Mouse (Mus musculus) spleen, adult 10 weeks (tissue): ENCODE results near the gene Cideb. TPM values are rescaled to one million over a fixed set of nuclear protein-coding genes. Genes with fewer than 3 reads are reported as not detected.

ENCODE experiments used
- polyA plus RNA-seq: library from polyadenylated mRNA; stranded (reverse); fragments of 350-450 nt; fragmentation: Illumina TruSeq; extraction: RNeasy Lipid Tissue Mini Kit (QIAGEN cat#74804); gene quantifications from one replicate; pipeline ENCODE4 v1.2.3, GENCODE M21; 2015; ENCODE audit warnings: low replicate concordance; ENCODE audit not compliant: insufficient read depth

Gene Cideb
- not detected for polyA plus RNA-seq

DNA sequence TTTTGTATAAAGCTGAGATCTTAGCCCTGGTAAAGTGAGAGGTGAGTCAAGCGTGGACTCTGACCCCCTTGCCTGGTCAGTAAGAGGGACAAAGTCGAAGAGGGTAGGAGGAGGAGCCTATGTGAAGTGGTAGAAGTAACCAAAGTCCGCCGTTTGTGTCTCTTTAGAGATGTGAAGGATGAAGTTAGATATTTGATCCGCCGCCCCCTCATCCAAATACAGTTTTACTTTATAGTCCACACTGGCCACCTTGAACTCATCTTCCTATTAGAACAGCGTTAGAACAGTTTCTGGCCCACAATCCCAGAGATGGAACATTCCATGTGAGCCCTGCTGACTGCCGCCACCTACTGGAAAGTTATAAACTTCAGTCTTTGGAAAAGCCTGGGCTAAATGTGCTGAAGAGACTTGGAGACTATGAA lies at the start of gene Cideb:
Gene Cideb (minus strand): TSS at position 96 of the 422 bp plus-strand sequence.

DNA sequence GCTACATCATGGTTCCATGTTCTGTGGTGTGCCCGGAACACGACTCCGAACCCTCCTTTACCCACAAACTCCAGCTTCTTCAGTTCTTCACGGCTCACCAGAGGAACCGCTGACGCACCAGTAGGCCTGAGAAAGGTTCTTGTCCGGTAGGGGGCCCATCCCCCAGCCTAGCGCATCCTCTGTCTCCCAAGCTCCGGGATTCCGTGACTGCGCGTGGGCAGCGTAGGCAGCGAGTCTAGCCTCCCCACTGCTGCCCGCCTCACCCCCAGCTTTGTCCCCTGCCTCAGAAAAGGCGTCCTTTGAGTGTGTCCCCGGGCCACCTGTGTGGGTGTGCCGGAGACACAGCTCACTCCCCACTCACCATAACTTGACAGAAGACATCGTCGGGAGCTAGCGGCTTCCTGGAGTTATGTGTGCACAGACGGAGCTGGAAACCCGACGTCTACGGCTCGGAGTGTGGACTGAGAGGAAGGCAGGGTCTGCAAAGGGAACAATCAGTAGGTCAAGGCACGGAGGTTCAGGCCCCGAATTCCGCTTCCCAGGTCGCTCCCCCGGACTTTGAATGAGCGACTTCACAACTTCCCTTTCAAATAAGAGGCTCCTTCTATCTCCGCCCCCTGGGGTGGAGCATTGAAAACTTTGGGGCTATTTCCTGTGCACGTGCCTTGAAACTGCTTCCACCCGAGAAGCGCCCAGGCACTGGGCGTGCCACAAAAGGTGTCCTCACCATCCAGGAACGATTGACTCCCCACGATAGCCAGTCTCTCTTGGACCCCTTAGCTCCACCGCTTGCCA lies 30.2 kb upstream of the Cideb start, which contains the start of gene Ripk3:
Gene Ripk3 (minus strand): TSS at position 610 of the 795 bp plus-strand sequence.

GRCm38 (mm10) chr14:55783958-55784235 lies 25.6 kb upstream of the Cideb start, which contains the start of gene Adcy4:
Gene Adcy4, minus strand, starts transcription at chr14:55784095.

GRCm38 (mm10) chr14:55765696-55766095 lies 7.4 kb upstream of the Cideb start, which contains the start of gene Ltb4r1:
Gene Ltb4r1, plus strand, starts transcription at chr14:55765962.

GRCm38 (mm10) chr14:55761163-55761562 lies 2.9 kb upstream of the Cideb start, which contains the start of gene Ltb4r2:
Gene Ltb4r2, plus strand, starts transcription at chr14:55761428.

DNA sequence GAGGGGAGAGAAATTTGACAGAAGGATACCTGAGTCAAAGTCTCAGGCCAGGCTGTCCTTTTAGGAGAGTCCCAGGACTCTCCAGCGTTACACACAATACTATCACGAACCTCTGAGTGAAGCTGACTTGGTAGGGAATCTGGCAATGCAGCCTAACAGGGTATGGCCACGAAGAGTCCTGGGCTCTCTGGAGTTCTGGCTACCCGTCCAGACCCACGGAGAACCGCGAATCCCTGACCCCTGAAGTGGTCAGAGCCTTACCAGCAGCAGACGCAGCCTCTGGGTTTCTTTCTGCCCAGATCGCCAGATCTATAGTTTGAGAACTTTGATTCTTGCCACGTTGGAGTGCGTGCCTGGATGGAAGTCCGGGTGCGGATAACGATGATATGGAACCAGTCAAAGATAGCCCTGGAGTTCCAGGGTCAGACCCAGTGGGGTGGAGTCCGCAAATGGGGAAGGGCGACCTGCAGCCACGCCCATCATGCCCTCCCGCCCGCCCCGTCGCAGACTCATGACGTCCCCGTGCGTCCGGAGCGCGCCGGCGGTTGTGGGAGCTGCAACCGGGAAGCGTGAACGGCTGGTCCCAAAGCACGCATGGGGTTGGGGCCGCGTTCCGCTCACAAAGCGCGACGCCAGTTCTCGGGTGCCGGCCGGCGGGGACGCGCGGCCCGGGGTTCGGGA lies 12.9 kb downstream of the Cideb start, which contains the start of the genes Dhrs1 and Nop9:
Gene Dhrs1 (minus strand): TSS at position 511 of the 681 bp plus-strand sequence.
Gene Nop9 (plus strand): TSS at position 514 of the 681 bp plus-strand sequence.

DNA sequence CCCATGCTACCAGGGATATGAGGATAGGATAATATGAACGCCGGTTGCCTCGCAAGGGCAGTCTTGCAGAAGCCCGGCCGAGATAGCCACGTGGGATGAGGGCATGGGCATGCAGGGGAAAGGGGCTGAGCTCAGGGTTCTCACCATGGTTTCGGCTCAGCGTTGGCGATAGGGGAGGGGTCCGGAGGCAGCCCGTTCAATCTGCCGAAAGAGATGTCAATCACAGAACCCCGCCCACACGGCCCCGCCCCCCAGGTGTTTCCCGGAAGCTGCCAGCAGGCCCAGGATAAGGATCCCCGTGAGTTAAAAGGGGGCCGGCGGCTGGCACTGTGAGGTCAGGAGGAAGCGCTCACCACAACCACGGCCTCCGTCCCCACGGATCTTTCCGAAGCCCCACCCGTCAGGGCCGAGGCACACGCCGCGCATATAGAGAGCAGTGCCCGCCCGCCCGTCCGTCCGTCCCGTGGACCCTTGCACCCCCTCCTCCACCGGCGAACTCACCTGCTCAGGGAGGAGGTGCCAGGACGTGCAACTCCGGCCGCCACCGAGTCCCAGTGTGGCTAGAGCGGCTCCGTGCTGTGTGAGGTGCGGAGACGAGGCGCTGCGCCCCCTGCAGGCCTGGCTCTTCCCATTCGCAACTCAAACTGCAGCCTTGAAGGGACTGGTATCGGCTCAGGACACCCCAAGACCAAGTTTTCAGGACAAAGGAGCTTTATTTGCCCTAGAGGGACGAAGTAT lies 36.4 kb downstream of the Cideb start, which contains the start of gene Rabggta:
Gene Rabggta (minus strand): TSS at position 564 of the 738 bp plus-strand sequence.

GRCm38 (mm10) chr14:55713729-55714122 lies 44.5 kb downstream of the Cideb start, which contains the start of gene Tgm1:
Gene Tgm1, minus strand, starts transcription at chr14:55713926.

Other genes starting within 250 kb of the Cideb start
- gene Cpne6, start 248.0 kb downstream of the Cideb start, polyA plus RNA-seq = not detected
- not detected for gene Nrl, start 233.5 kb downstream of the Cideb start, polyA plus RNA-seq
- gene Pck2, start 218.2 kb downstream of the Cideb start, polyA plus RNA-seq = 23.0 TPM
- 64.7 TPM for gene Dcaf11, start 198.5 kb downstream of the Cideb start, polyA plus RNA-seq
- gene A730061H03Rik, start 198.1 kb downstream of the Cideb start, polyA plus RNA-seq = not detected
- not detected for gene Fitm1, start 182.8 kb downstream of the Cideb start, polyA plus RNA-seq
- 474 TPM for gene Psme1, start 180.3 kb downstream of the Cideb start, polyA plus RNA-seq
- 11.9 TPM for gene Emc9, start 173.2 kb downstream of the Cideb start, polyA plus RNA-seq
- gene Psme2, start 167.3 kb downstream of the Cideb start, polyA plus RNA-seq = 451 TPM
- 67.4 TPM for gene Rnf31, start 166.8 kb downstream of the Cideb start, polyA plus RNA-seq
- 106 TPM for gene Irf9, start 154.9 kb downstream of the Cideb start, polyA plus RNA-seq
- 2.6 TPM for gene Rec8, start 140.4 kb downstream of the Cideb start, polyA plus RNA-seq
- gene Ipo4, start 122.5 kb downstream of the Cideb start, polyA plus RNA-seq = 21.3 TPM
- gene Gm49378, start 120.6 kb downstream of the Cideb start, polyA plus RNA-seq = 1.5 TPM
- gene Tm9sf1, start 114.7 kb downstream of the Cideb start, polyA plus RNA-seq = 57.7 TPM
- gene Tssk4, start 108.3 kb downstream of the Cideb start, polyA plus RNA-seq = 1.7 TPM
- 71.8 TPM for gene Mdp1, start 98.0 kb downstream of the Cideb start, polyA plus RNA-seq
- 54.9 TPM for gene Gmpr2, start 86.5 kb downstream of the Cideb start, polyA plus RNA-seq
- 226 TPM for gene Nedd8, start 86.3 kb downstream of the Cideb start, polyA plus RNA-seq
- gene Tinf2, start 76.6 kb downstream of the Cideb start, polyA plus RNA-seq = 54.5 TPM
- 15.3 TPM for gene Tgm1, start 44.5 kb downstream of the Cideb start, polyA plus RNA-seq
- 19.2 TPM for gene Rabggta, start 36.2 kb downstream of the Cideb start, polyA plus RNA-seq
- gene Dhrs1, start 12.8 kb downstream of the Cideb start, polyA plus RNA-seq = 90.3 TPM
- gene Nop9, start 12.8 kb downstream of the Cideb start, polyA plus RNA-seq = 22.0 TPM
- 0.28 TPM for gene Ltb4r2, start 3.0 kb upstream of the Cideb start, polyA plus RNA-seq
- 1.8 TPM for gene Ltb4r1, start 7.5 kb upstream of the Cideb start, polyA plus RNA-seq
- 3.7 TPM for gene Adcy4, start 25.6 kb upstream of the Cideb start, polyA plus RNA-seq
- 53.5 TPM for gene Ripk3, start 30.4 kb upstream of the Cideb start, polyA plus RNA-seq
- gene Nfatc4, start 64.7 kb upstream of the Cideb start, polyA plus RNA-seq = 3.8 TPM
- gene Nynrin, start 95.6 kb upstream of the Cideb start, polyA plus RNA-seq = 2.3 TPM
- 0.12 TPM for gene Cbln3, start 125.9 kb upstream of the Cideb start, polyA plus RNA-seq
- gene Khnyn, start 126.5 kb upstream of the Cideb start, polyA plus RNA-seq = 59.4 TPM
- 28.8 TPM for gene Sdr39u1, start 141.8 kb upstream of the Cideb start, polyA plus RNA-seq
- 4.4 TPM for gene Cma1, start 186.2 kb upstream of the Cideb start, polyA plus RNA-seq
- gene Cma2, start 192.5 kb upstream of the Cideb start, polyA plus RNA-seq = not detected